Mouse (Mus musculus) cerebellum, adult 9-11 months (tissue): ENCODE measurements at regions not wholly inside any gene's neighbourhood (a gene's known extent, or its start where the extent isn't known, plus 50 kb on each side); places are given as distances from the start of the nearest gene placed in this dataset.

Source experiments
- DNase-seq: peaks from one replicate; pipeline ENCODE4 v3.0.0; 2022

- DNase-seq = no peak
These were observed 193.3 kb upstream of the Trib2 start for GRCm38 (mm10) chr12:16009822-16010620.

GRCm38 (mm10) chr12:16008763-16009515, 192.2 kb upstream of the Trib2 start:
- DNase-seq = no peak

DNA sequence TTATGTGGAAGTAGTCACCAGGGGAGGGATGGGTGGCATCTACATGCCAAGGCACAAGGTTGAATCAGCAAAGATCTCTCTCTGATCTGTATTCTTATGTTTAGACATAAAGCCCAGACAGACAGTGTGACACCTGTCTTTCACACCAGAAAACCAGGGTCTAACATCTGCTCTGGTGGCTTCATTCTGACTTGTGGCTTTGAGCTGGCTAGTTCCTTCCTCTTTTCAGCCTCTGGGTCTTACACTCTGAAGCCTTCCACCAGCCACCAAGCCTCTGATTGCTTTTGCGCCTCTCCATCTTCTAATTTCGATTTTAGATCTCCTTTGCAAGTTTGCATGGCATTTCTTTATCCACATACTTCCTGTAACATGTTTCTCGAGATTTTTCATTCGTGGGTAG, 191.5 kb upstream of the Trib2 start:
- DNase-seq = no peak

GRCm38 (mm10) chr12:16006688-16007087, 190.0 kb upstream of the Trib2 start:
- no peak for DNase-seq

DNA sequence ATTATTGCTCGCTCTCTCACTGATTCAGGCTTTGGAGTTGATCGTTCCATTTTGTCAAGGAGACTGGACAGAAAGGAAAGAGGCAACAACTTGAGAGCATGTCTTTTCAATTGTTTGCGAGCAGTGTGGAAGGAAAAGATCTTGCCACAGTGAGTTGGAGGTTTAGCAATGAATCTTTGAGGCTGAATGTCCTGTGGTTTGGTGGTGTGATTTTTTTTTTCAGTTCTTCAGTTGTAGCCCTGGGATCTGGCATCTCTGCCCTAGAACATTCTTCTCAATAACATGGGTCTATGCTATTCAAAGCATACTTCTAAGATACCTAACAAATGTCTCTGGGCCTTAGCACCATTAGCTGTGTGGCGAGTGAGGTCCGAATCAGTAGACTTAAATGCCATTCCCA, 189.6 kb upstream of the Trib2 start:
- no peak for DNase-seq

- DNase-seq = no peak
These were observed 185.1 kb upstream of the Trib2 start for GRCm38 (mm10) chr12:16001811-16002210.

DNA sequence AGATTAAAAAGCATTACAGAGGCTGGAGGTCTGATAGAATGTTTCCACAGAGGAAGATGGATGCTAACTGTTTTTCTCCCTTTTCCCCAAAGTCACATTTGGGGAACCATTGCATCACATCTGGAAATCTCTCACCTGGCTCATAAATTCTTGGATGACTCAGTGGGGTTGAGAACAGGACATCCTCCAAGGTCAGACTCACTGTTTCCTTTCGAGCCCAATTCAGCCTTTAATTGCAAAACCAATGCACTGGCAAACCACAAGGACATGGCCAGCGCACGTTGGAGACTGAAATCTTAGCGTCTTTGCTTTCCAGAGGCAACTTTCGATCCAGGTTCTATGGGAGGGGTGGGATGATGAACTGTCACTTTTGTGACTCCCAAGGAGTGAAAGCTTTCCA, 184.5 kb upstream of the Trib2 start:
- no peak for DNase-seq

GRCm38 (mm10) chr12:15998331-15998730, 181.6 kb upstream of the Trib2 start:
- no peak for DNase-seq

GRCm38 (mm10) chr12:15993866-15994265, 177.1 kb upstream of the Trib2 start:
- no peak for DNase-seq

GRCm38 (mm10) chr12:15986351-15986750, 169.6 kb upstream of the Trib2 start:
- no peak for DNase-seq

DNA sequence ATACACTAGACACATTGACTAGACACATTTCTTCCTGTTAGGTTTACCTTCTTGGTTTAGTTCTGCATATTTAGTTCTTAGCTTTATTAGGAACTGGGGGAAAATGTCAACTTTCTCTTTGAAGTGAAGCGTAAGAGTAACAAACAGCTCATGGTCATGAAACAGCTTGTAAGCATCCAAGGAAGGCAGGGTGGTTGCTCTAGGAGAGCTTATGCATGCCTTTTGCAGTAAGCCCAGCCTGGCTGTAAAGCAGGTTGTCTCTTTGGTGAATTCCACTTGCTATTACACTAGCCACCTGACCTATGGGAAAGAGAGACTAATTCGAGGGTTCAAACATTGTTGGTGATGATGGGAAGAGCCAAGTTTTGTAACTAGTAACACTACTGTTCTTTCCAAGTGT, 168.9 kb upstream of the Trib2 start:
- no peak for DNase-seq

- no peak for DNase-seq
These were observed 167.0 kb upstream of the Trib2 start for GRCm38 (mm10) chr12:15983591-15984300.

GRCm38 (mm10) chr12:15981741-15982140, 165.0 kb upstream of the Trib2 start:
- DNase-seq = no peak

GRCm38 (mm10) chr12:15979233-15979632, 162.5 kb upstream of the Trib2 start:
- DNase-seq = no peak

- no peak for DNase-seq
These were observed 155.1 kb upstream of the Trib2 start for GRCm38 (mm10) chr12:15971786-15972185.

- DNase-seq = no peak
These were observed 153.5 kb upstream of the Trib2 start for GRCm38 (mm10) chr12:15970262-15970661.

DNA sequence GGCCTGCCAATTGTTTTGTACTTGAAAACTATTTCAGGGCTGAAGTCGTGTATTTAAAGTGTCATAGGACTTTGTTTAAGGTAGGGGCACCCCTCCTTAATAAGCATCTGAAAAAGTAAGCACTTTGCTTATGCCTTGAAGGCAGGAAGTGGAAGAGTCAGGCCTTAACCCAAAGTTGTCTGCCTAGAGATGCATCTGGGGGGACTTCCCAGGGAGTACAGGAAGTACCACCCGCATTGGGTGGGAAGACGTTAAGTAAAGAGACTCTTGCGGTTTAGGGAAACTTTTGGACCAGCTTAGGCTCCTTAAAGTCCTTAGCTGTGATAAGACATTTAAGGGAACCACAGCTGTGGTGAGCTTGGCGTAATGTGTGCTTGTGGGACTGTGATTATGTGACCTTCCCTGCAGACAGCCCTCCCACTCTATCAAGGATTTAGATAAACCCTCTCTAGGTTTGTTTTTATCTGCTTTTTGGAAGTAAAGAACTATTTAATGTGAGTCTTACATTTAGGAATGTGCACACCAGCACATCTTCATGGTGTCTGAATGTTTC, 150.9 kb upstream of the Trib2 start:
- no peak for DNase-seq

DNA sequence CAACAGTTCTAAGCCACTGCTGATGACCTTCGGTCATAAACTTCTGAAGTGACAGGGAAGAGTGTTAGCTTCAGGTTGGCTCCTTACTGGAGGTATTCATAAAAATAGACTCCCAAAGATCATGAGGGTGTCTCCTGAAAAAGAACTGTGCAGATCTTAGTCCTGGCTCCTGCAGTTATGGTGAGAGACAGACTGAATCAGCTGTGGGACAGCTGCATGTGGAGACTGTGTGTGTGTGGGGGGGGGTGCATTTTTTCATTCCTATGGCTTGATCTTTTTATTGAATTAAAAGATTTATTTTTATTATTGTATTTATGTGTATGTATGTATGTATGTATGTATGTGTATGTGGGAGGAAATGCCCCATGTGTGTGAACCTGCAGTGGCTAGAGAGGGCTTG, 149.9 kb upstream of the Trib2 start:
- DNase-seq = no peak

GRCm38 (mm10) chr12:15965921-15966320, 149.2 kb upstream of the Trib2 start:
- no peak for DNase-seq

GRCm38 (mm10) chr12:15964073-15964472, 147.4 kb upstream of the Trib2 start:
- DNase-seq = no peak

GRCm38 (mm10) chr12:15961834-15962233, 145.1 kb upstream of the Trib2 start:
- no peak for DNase-seq

GRCm38 (mm10) chr12:15937443-15938237, 120.9 kb upstream of the Trib2 start:
- DNase-seq = no peak

DNA sequence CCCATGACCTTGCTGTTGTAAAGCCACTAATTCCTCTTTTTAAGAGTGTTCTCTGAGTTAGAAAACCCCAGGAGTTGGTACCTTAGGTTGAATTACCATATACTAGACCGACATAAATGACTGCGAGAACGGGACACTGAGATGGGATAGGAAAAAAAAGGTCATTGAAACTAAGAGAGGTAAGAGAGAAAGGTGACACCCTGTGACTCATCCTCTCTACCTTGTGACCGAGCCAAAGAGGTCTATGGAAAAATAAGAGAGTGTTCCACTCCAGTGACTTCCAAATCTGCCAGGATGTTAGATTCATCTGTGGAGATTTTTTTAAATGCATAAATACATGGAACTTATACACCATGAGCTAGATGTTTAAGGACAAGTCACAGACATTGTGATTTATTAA, 115.3 kb upstream of the Trib2 start:
- DNase-seq = no peak
